Mouse (Mus musculus) fibroblast of lung, adult 2 months (primary cell): Measurements from ENCODE around the gene Togaram1.

ENCODE experiments used
- DNase-seq: peaks from one replicate; pipeline ENCODE4 v3.0.0-alpha.2; 2011; ENCODE audit warnings: low read depth

Gene Togaram1

DNA sequence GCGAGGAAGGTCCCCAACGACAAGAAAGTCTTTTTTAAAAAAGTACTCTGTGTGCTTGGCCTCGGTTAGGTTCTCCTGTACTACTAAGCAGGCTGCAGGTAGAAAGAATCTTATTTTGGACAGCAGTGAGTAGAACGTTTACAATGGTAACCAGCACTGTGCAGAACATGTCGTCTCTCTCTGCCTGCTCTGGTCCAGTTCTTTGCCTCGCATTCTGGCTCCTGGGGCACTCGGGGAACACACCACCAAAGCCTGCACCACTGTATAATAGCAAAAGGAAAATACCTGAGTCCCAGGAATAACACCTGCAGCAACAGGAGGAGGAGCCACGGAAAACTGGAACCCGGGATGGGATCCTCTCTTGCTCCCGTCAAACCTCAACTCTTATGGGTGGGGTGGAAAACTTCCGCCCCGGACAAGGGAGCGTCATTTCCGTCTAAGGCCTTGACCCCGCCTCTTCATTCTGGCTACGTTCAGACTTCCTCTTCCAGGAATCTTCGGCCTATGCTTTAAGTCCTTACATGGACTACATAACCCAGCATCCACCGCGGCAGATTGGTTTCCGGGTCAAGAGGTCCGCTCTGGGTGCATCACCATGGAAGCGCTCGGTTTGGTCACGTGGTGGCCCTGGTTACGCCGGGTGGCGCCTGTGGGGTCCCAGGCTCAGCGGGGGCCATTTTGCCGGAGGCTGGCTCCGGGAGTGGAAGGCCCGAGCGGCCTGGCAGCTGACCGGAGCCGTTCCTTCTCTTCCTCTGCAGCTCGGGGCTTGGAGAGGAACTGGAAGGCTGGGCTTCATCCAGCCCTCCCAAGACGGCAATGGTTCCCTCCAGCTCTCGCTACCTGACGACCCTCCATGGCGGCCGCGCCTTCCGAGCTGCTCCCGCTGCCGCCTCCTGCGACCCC is at the start of gene Togaram1, which contains the start of gene Klhl28:
TSS of gene Togaram1 (plus strand) at position 681 of the 903 bp plus-strand sequence.
TSS of gene Klhl28 (minus strand) at position 411 of the 903 bp plus-strand sequence.
- peak; percentile 98 for DNase-seq

DNA sequence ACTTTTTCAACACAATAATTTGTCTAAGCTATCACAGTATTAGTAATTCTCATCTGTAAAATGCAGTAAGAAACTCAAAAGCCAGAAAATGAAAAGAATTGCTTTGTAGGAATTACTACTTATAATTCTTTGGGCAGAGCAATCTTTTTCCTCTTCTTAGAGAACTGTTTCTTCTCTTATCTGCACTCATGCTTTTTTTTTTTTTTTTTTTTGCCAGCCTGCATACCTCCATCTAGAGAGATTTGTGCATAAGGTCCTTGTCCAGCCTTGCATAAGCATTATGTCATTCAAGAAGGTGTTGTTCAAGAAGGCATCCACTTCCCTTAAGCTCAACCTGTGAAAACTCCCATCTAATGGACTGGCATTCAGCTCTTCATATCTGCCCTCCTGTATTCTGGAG is 48.9 kb upstream of the Togaram1 start:
- no peak for DNase-seq

DNA sequence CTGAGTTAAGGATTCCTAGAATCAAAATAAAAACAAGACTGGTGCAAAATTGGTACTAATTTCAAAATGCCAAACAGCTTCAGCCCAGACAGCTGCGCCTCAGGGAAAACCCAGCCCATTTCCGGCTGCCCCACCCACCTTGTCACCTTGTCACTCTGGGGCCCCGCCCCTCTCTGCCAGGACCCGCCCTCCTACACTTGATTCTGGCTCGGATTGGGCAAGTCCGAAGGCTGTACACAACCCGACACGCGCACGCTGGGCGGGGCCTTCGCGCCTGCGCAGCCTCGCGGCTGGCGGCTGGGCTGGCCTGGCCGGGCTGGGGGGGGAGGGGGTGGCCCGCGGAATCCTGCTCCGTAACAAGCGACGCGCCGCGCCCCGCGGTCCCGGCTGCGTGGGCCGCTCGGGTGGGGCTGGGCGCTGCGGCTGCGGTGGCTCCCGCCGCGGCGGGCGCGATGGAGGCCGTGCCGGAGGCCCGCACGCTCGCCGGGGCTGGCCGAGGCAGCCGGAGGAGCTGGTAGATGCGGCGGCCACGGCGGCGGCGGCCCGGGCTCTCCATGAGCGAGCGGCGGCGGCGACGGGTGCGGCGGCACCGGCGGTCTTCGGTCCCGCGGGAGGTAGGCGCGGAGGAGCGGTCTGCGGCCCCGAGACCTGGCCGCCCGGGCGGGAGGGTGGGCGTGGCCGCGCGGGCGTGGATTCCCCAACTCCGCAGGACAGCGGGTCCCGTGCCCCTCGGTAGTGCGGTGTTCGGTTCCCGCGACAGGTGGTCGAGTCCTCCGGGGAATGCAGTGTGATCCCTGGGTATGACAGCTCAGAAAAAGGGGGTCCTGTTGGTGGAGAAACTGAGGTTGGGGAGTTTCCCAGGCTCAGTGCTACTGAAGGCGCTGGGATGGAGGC is 47.8 kb upstream of the Togaram1 start, which contains the start of gene Gm527:
TSS of gene Gm527 (plus strand) at position 329 of the 894 bp plus-strand sequence.
- DNase-seq, result peak; percentile 89

DNA sequence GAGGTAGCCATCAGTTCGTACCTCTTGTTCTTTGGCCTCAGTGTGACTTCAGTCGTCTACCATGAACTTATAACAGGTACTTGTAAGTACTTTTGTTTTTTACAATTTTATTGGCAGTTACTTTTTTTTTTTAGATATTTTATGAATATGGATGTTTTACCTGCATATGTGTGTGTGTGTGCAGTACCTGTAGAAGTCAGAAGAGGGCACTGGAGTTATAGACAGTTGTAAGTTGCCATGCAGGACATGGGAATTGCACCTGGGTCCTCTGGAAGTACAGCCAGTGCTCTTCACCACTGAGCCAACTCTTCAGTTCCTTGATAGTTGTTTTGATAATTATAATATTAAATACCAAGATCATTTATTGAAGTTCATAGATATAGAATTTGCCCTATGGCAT is 28.1 kb upstream of the Togaram1 start:
- peak; percentile 2 for DNase-seq

DNA sequence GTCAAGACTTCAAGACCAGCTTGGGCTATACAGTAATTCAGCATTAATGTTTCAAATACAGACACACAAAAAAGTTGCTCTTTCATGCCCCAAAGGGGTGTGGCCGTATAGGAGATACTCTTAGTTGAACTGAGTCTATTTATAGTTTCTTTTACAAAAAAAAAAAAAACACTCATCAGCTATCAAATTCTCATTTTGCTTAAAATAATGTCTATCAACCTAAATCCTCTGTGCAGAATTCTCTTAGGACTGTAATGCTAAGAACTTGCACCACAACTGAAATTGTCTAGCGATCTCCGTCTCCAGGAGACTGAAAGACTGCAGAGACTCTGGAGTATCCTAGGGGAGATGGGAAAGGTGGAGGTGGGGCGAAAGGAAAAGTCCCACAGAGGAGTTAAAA is 1.0 kb upstream of the Togaram1 start:
- no peak for DNase-seq

DNA sequence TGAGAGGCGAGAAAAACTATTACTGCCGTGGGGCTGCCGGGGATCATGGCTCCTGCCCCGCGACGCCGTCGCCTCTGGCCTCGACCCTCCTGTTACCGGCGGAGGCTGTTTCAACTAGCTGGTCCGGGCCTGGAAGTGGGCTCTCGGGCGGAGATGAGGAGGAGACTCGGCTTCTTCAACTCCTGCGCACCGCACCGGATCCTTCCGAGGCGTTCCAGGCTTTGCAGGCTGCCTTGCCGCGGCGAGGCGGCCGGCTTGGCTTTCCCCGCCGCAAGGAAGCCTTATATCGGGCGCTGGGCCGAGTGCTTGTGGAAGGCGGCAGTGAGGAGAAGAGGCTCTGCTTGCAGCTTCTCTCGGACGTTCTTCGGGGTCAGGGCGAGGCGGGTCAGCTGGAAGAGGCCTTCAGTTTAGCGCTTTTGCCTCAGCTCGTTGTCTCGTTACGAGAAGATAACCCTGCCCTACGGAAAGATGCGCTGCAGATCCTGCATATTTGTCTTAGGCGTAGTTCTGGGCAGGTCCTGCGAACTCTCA is 562 bp downstream of the Togaram1 start:
- DNase-seq, result no peak

DNA sequence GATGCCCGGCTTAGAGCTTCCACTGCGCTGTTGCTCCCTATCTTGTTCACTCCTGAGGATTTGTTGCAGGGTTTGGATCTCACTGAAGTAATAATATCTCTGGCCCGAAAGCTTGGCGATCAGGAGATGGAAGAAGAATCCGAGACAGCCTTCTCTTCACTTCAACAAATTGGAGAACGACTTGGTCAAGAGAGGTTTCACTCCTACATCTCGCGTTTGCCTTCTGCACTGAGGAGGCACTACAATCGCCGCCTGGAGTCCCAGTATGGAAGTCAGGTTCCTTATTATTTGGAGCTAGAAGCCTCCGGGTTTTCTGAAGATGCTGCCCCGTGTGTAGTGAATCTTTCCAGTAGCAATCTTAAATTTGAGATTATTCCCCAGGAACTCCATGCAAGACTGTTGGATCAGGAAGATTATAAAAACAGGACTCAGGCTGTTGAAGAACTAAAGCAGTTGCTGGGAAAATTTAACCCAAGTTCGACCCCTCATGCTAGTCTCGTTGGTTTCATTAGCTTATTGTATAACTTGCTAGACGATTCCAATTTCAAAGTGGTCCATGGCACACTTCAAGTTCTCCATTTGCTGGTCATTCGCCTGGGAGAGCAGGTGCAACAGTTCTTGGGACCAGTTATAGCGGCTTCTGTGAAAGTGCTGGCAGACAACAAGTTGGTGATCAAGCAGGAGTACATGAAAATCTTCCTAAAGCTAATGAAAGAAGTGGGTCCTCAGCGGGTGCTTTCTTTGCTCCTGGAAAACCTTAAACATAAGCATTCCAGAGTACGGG is 1.2 kb downstream of the Togaram1 start:
- no peak for DNase-seq

DNA sequence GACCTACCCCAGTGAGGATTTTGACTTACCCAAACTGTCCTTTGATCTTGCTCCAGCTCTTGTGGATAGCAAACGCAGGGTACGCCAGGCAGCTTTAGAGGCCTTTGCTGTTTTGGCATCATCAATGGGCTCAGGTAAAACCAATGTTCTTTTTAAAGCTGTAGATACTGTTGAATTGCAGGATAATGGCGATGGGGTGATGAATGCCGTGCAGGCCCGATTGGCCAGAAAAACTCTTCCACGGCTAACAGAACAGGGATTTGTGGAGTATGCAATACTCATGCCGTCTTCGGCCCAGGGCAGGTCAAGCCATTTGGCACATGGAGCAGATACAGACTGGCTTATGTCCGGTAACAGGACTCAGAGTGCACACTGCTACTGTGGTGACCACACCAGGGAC is 1.9 kb downstream of the Togaram1 start:
- no peak for DNase-seq

DNA sequence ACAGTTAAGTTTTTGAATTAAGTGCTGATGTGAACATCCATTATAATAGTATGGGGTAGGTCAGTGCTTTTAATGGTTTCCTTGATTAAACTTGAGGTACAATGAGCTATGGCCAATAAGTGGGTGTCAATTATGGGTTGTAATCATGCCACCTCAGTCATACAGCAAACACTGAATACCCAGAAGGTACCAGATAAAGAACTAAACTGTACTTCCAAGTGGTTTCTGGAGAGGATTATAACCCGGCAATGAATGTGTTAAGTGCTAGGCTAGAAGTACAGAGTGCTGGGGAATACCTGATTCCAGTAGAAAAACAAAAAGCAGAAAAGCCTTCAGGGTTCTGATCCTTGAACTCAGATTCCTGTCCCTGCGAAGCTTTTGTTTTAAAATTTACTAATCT is 2.5 kb downstream of the Togaram1 start:
- no peak for DNase-seq

DNA sequence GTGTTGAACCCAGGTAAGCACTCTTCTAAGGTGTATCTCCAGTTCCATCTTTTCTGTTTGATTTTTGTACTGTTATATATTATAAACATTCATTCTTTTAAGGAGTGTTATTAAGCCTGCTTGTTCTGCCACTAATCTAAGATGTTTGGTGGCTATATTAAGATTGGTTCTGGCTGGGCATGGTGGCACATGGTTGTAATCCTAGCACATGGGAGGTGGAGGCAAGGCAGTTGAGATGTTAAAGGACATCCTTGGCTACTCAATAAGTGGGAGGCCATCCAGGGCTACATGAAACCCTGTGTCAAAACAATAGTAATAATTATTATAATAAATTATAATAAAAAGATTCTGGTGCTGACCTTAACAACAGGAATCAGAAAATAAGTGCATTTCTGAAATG is 5.8 kb downstream of the Togaram1 start:
- no peak for DNase-seq

DNA sequence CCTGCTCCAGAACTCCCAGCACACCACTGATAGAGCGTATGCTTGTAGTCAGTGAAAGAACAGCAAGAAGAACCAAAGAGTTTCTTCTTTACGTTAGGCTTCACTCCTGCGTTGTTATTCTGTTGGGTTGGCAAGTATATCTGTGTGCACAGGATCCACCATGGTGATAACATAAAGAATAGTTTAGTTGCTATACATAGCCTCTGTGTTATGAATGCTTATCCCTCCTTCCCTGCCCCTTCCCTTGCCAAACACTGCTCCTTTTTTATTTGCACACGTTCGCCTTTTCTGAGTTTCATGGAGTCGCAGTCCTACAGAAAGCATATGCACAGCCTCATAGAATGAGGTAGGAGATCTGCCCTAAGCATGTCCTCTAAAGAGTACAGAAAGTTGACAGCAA is 6.5 kb downstream of the Togaram1 start:
- no peak for DNase-seq

DNA sequence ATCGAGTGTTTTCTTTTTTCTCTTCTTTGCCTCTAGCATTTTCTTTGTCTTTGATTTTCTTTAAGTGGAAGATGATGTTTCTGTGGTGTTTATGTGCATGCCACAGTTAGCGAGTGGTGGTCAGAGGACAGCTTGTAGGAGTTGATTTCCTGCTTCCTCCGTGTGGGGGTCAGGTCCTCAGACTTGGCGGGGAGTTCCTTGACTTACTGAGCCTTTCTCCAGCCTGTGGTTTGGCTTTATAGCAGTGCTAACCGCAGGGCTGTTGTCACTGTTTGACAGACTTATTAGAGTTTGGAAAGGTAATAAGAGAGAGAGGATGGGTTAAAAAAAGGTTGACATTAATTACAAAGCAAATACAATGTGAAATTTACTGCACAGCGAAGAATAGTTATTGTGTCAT is 10.0 kb downstream of the Togaram1 start:
- DNase-seq, result peak; percentile 33

DNA sequence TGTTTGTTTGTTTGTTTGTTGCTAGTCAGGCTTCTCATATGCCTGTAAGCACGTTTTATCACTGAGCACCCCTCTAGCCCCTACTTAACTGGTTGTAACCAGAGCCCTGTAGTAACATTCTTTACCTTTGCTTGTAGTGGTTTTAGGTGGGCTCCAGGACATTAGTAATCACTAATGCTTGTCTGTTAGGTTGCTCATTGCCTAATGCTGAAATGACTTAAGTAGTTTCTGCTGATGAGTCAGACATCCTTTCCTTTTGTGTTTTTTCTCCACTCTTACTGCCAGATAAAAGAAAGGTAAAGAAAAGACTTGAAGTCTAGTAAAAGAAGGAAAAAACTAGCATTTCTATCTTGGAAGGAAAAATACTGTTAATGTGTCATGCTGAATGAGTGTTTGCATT is 10.6 kb downstream of the Togaram1 start:
- DNase-seq, result no peak

DNA sequence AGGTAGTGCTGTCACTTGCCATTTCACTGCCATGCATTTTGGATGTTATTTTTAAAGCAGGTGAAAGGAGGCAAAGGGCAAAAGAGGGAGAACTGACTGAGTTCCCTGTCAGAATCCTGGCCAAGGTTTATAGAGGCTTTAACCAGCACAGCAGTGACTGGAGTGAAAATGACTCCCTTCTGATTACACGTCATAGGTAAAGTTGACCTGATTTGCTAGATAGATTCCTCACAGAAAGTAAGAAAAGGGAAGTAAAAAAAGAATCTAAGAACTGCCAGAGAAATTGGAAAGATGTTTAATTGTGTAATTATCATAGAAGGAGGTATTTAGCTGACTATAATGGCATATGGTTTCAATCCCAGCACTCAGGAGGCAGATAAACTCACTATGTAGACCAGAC is 11.9 kb downstream of the Togaram1 start:
- no peak for DNase-seq

DNA sequence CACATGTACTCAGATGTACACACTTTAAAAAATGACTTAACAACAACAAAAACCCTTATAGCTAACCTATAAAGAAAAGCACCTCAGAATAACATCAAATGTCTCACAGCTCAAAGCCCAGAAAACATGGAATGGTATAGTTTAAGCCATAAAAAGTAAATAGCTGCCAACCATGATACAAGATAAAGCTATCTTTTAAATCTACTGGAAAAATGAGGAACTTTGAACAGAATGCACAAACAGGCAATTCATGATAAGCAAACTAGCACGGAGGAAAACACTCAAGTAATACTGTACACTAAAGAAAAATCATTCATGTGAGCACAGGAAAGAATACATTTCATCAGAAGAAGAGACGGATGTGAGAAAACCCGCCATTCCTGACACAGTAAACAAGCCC is 42.1 kb downstream of the Togaram1 start:
- no peak for DNase-seq

DNA sequence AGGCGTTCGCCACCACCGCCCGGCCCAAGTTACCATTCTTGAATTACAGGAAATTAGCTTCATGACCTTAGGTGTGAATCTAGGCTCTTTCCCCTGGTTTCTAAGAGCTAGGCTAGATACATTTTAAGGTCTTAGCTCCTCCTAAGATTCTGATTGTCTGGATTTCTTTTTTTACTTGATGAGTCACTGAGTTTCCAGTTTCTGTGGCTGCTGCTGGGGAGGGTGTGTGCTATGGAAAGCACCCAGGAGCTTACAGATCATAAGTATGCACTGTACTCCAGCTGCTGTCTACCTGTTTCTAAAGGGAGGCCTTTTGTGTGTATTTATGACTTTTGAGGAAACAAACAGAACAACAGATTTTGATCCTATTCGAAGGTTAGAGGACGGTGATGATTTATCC is 57.2 kb downstream of the Togaram1 start:
- DNase-seq, result no peak

DNA sequence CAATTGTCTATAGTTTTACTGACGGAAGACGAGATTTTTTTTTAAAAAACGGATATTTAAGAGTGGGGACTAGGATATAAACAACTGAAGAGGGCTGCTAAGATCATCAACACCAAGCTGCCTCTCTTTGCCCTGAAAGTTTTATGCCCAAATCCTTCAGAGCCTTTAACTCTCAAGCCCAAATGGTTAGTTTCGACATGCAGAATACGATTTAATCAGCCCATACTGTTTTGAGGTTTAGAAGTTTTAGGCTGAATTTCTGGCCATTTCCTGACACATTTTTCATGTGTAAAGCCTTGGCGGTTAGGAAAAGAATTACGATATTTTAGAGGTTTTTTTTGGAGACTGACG is 70.2 kb downstream of the Togaram1 start:
- DNase-seq, result no peak

DNA sequence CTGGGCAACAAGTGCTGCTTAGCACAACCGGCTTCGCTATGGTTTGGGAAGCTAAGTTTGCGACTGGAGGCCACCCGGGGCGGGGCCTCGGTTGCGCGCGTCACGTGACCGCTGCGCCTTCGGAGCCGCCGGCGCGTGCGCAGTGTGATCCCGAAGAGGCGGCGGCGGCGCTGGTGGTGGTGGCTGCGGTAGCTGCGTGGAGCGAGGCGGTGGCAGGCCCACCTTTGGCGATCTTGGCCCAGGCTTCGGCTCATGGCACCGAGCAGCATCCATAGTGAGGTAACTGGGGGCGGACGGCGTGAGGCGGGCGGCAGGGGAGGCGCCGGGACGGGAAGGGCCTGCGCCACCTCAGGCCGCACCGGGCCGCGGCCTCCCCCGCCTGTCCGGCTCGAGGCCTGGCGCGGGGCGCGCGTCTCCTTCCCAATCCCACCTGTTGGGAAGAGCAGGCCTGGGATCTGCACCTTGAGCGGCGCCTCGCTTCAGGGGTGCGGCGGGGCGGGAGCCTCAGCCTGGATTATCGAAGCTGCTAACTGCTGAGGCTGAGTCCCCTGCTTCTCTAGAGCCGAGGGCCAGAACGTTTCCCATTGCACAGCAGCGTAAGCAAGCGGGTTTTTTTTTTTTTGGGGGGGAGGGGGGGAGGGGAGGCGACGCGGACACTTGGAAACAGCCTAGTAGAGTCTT is 70.7 kb downstream of the Togaram1 start, which contains the start of gene Prpf39:
TSS of gene Prpf39 (plus strand) at position 144 of the 681 bp plus-strand sequence.
- DNase-seq, result peak; percentile 59

DNA sequence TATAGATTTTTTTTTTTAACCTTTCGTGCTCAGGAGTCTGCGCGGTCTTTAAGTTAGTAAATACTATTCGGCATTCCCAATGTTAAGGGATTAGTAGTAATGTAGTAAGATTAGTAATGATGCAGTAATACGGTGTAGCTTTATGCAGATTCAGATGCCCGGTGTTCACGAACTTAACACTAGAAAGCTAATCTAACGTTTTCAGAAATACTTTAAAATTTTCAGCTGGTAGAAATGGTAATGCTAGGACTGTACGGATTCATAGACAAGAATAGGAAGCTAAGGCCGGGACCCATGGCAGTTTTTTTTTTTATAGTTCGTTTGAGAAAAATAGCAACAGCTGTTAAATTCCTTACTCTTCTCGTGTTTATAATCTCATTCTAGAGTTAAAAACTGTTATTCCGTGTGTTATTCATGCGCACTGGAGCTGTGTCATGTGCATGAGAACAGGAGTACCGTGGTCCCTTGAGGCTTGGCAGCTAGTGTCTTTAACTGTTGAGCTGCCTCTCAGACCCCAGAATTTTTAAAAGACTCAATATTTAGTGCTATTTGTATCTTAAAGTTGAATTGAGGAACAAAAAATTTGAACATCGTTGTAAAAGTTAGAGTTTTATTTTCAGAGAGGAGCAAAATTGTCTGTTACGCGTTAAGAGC is 71.4 kb downstream of the Togaram1 start:
- no peak for DNase-seq

DNA sequence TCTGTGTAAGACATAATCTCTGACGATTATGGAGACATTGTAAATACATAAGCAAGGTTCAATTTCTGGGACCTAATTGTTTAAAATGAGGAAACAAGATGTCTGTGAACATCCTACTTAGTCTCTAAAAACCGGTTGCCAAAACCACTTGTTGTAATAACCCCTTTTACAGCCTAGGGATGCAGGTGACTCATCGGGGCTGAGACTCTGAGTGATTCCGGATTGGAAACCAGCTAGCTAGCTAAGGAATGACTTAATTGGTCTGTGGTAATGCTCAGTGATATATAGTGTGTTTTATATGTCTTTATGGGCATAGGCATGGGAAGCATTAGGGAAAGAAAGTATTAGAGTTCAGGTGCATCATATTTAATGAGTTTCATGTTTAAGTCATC is 71.9 kb downstream of the Togaram1 start:
- DNase-seq, result peak; percentile 39

DNA sequence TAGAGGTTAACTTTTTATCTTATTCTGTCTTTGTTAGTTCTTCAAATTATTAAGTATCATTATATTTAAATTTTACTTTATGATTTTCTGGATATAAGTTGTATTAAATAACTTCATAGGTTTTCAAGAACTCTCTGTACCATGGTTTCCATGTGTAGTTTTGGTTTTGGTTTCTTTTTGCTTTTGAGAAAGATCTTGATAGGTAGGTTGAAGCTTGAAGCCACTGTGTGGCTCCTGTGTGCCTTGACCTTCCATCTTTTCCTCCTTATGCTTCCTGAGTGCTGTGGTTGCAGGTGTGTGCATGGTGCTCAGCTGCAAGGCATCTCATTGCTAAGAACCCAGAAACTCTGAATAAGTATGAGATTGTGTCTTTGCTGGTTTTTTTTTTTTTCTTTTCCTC is 83.2 kb downstream of the Togaram1 start:
- DNase-seq, result no peak
